Mouse (Mus musculus) Muller cell, postnatal 12 days (primary cell): Measurements from ENCODE around the gene Samd5.

Experiments used
- DNase-seq: peaks from one replicate; pipeline ENCODE4 v3.0.0-alpha.2; 2015; ENCODE audit errors: inconsistent ontology term

Gene Samd5

DNA sequence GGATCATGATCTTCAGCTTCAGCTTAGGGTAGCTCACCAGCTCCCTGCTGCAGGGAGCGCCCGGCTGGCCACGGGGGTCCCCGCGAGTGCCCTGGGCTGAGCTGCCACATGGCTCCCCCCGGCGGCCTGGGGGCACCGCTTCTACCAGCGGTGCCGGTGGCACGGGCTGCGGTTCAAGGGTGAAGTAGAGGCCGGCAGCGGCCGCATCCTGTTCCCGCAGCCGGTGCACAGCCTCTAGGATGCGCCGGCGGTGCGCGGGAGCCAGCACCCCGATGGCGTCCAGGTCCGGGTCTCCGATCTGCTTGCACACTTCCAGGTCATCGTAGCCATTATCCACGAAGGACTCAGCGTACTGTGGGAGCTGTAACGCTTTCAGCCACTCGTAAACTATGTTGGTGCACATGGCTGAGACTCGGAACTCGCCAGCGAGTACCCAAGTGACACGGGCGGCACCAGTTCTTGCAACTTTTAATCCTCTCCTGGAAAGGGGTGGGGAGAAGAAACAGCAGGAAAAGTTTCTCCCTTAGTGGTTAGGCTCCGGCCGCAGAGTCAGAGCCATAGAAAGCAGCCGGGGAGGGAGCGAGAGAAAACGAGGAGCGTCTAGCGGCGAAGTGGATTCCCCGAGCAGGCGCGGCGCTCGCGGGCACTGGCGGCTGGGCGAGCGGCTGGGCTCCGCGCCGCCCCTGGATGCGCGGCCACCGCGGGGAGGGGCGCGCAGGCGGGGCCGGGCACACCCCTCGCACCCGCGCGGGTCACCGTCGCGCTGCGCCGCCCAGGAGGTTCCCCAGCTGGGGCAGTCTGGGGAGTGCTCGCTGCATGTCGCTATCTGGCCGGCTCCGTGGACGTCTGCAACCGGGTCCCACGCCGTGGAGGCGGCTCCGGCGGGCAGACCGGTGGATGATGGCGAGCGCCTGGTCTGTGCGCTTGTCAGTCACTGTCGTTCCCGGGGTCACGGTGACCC lies at the start of gene Samd5:
TSS of gene Samd5 (minus strand) at position 648 of the 961 bp plus-strand sequence.
- peak; percentile 81 for DNase-seq

GRCm38 (mm10) chr10:9722519-9723303 lies 47.7 kb upstream of the Samd5 start:
- no peak for DNase-seq

DNA sequence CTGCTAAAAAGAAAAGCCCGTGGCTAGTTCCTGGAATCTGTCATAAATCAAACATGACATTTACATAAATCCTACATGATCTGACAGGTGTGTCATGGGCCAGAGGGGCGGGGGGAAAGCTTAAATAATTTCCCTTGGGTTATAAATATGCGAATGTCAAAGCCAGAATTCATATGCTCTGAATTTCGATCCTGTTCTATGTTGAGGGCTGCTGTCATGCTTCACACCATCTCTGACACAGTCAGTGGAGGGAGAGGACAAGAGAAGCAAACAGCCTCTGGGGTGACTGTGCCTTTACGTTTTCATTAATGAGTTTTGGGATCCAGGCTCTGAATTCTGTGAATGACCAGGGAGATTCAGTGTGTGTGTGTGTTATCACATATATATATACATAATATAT lies 45.0 kb upstream of the Samd5 start:
- DNase-seq: no peak

- no peak for DNase-seq
Measured at GRCm38 (mm10) chr10:9718086-9718485, 43.1 kb upstream of the Samd5 start.

- no peak for DNase-seq
Measured at GRCm38 (mm10) chr10:9704956-9705355, 29.9 kb upstream of the Samd5 start.

DNA sequence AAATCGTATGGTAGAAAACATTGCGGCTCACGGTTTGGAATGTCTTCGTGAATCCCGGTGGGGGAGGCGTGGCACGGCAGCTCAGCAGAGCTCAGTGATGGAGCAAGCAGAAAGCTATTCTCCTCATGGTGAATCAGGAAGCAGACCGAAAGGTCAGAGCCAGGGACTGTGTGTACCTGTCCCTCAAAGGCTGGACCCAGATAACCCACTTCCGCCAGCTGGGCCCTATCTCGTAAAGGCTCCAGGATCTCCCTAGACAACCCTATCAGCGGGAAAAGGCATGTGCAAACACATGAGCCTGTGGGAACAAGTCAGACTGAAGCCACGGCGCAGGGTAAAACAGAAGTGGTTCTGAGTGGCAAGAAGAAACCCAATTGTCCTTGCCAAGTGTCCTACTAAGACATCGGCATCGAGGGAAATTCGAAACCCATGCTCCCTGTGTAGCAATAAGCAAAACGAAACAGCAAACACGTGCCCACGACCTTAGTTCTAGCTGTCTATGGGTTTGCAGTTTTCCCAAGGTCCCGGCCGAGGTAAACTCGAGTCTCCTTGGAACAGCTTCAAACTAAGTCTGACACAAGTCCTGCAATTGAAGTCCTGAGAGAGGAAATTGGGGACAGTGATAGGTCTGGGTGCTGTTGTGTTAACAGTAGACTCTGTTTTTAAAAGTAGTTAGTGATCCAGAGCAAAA lies 24.2 kb upstream of the Samd5 start:
- no peak for DNase-seq

- no peak for DNase-seq
Measured at GRCm38 (mm10) chr10:9698141-9698540, 23.1 kb upstream of the Samd5 start.

DNA sequence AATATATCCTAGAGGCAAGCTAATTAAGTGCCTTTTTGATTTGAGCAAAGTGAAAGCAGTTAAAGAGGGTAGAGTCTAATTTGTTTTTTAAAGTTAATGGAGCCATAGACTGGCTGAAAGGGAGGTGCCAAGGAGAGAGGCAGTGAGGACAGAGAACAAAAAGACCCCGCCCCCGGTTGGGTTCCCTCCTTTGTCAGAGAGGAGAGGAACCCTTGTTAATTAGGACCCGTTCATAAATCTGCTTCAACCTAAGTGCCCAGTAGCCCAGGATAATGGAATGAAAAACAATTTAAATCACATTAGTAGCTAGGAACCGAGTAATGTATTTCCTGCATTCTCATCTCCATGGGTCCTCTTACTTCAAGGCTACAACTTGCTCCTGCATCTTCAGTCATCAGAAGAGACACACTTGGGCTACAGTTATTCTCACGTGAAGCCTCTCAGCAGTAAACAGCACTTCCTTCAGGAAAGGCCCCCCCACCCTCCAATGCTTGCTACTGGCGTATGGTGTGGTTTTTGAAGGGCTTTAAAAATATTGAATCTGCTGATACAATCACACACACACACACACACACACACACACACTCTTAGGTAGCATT lies 21.6 kb upstream of the Samd5 start:
- peak; percentile 8 for DNase-seq

- no peak for DNase-seq
Measured at GRCm38 (mm10) chr10:9693990-9694699, 19.1 kb upstream of the Samd5 start.

DNA sequence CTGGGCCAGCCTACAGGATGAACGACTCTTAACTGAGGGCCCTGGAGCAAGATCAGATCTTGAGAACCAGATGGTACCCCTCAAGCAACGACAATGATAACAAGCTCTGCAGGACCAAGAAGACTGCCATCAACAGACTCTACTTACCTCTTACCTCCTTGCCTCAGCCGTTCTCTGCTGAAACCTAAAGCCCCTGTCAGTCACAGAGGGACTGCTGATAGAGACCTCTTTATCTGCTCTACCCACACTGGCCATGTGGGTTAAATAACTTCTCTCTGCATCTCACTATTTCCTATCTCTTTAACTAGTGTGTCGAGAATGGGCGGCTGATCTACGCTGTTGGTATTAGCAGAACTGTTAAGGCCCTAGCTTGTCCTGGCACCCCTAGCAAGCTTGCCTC lies 5.9 kb upstream of the Samd5 start:
- DNase-seq: no peak

- DNase-seq: peak; percentile 3
Measured at GRCm38 (mm10) chr10:9679911-9680310, 4.9 kb upstream of the Samd5 start.

GRCm38 (mm10) chr10:9678071-9678470 lies 3.1 kb upstream of the Samd5 start:
- DNase-seq: no peak

DNA sequence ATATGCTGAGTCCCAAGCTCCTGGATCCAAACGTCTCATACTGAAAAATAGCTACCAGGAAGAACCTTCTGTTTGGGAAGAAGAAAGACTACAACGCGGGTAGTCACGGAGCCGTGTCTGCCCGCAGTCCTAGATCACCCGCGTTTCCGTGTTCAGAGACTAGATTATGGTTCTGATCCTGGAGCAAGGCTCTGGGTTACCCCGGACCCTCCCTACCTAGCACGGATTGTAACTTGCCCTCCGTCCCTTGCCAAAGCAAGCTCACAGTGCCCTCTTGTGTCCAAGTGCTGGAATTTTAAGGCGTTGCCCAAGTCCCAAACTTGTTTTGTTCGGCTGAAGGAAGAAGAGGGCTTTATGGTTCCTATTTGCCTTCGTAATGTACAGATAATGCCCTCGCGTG lies 1.9 kb upstream of the Samd5 start:
- peak; percentile 77 for DNase-seq

- DNase-seq: peak; percentile 28
Measured at GRCm38 (mm10) chr10:9676418-9676786, 1.4 kb upstream of the Samd5 start.

- DNase-seq: no peak
Measured at GRCm38 (mm10) chr10:9675550-9676417, 776 bp upstream of the Samd5 start.

GRCm38 (mm10) chr10:9673276-9673675 lies 1.7 kb downstream of the Samd5 start:
- no peak for DNase-seq

- no peak for DNase-seq
Measured at GRCm38 (mm10) chr10:9672751-9673150, 2.3 kb downstream of the Samd5 start.

DNA sequence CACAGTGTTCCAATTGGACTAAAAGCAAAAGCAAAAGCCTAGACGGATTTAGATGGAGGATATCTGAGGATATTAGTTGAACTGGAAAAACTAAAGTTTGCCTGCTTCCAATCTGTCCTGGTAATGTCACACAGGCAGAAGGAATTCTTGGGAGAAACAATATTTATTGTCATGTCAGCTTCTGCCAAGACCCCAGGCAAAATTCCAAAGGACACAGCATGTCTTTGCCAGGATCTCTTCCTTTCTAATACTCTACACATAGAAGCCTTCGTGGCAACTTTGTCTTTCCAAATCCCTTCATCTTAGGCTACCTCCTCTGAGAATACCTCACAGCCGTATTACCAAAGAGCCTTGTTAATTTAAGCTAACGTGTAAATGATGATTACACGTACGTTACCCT lies 4.7 kb downstream of the Samd5 start:
- peak; percentile 4 for DNase-seq

DNA sequence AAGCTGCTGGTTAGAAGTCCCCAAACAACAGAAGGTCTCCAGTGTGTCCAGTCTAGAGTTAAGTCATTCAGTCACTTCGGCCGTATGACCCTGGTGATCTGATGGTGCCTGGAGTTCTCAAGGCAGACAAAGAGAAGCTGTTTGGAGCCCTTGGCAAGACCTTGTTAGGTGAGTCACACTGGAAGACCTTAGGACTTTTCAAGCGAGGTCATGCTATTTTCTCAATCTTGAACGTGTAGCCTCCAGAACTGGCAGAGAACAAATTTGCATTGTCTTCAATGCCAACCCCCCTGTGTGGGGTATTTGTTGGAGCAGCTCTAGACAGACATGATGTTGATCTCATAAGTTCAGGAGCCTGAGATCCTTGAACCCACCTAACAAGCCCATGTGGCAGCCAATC lies 6.2 kb downstream of the Samd5 start:
- peak; percentile 9 for DNase-seq

DNA sequence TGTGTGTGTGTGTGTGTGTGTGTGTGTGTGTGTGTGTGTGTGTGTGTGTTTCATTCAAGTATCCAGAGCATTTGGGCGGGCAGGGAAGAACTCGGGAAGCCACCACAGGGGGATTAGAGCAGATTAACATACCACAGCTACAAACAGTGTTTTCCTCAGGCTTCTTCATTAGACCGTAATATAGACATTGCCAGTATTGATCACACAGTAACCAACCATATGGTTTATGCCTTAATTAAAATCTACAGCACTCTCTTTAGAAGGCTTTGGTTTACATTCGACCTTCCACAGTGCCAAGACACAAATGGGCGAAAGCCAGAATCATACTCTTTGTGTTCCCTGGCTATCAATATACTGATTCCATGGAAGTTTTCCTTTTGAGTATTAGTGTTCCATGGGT lies 22.1 kb downstream of the Samd5 start:
- DNase-seq: no peak
